Mouse (Mus musculus): Measurements from ENCODE around the gene Spem2.
"Not testable (repeated sequence)": the region's sequence is repeated elsewhere in the genome, so short reads cannot be mapped to it uniquely, and the experiment has no call there.

The Spem2 gene

DNA sequence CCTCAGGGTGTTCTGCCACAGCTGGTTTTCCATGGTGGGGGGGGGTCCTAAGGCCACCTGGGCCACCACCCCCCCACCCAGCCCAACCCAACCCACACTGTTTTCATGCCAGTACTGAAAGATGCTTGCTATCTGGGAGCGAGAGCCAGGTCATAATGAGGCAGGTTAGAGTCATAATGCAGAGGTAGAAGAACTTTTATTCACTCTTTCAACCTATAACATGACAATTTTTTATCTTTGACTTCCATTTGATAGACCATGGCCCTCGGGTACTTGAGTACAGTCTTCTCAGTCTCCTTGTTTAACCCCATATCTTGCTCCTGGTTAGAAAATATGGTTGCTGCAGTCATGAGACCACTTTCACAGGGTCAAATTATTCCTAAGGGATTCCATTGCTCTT is at the start of gene Spem2:
Spem2 (minus strand) TSS at position 101 of the 400 bp plus-strand sequence.
- in situ Hi-C loops (cut with MboI; ENCODE audit: low sequenced_read_pairs): no loop called here

DNA sequence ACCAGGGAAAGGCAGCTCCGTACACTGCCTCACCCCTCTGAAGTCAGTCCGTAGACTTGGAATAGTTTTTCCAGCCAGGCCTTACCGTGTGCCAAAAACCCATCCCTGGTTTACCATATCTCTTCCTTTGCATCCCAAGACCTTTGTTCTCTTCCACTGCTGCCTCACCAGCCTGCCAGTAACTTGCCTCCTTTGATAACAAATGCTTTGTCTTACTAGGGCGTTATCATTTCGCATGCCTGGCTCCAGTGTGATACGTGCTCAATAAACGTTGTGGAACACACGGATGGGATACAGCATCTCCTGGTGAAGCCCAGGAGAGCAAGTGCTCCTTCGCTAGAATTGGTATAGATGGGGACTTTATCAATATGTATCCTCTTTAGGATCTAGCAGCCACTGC is 49.1 kb upstream of the Spem2 start:
- in situ Hi-C loops (cut with MboI; ENCODE audit: low sequenced_read_pairs): no loop called here

DNA sequence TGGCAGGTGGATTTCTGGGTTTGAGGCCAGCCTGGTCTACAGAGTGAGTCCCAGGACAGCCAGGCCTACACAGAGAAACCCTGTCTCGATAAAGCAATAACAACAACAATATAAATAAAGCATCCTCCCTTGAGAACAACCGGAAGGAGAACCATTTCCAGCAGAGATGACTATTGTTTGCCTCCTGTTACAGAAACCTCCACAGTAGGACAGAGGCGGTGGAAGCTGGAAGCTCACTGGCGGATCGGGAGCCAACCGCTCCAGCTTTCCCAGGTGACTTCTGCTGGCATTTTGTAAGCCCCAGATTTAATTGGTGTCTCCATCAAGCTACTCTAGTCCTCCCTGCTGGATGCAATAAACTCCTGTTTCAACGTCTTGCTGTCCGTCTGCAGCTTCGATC is 47.3 kb upstream of the Spem2 start:
- in situ Hi-C loops (cut with MboI; ENCODE audit: low sequenced_read_pairs): no loop called here

DNA sequence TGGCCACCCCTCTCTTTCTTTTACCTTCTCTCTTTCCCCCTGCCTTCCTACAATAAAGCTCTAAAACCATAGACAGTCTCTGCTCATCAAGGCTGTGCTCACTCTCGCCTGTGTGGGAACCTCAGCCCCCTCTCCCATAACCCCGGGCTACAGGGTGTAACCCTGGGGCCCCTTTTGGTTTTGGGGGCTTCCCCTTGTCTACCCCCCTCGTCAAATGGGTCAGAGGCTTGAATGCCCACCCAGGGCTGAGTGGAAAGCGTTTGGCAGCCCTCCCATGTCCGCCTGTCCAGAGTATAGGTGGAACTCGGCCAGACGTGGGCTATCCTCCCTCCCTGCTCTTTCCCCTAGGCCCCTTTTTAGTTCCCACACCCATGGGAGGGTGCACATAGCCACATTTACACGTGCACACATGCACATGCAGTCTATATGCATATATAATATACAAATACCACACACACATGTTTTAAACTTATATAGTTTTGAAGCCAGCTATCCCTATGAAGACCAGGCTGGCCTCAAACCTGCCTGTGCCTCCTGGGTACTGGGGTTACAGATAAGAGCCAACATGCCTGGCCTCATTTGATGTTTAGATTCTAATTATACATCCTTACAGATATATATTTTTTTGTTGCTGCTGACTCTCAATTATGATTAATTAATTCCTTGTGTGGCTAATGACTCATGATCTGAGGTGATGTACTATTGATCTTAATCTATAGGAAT is 46.0 kb upstream of the Spem2 start:
- in situ Hi-C loops (cut with MboI; ENCODE audit: low sequenced_read_pairs): no loop called here

DNA sequence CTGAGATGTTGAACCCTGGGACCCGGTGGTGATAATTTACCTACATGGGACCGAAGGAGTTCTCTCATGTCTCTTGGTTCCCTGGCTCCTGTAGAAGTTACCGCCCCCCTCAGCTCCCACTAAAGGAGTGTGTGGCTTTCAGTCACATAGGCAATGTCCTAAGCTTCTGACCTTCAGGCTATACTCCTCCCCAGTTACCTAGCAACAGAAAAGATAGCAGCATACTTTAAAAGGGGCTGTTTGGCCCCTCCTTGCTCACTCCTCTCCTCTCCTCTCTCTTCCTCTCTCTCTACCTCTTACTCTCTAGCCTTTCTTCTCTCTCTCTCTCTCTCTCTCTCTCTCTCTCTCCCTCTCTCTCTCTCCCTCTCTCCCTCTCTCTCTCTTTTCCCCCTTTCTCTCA is 45.5 kb upstream of the Spem2 start:
- in situ Hi-C loops (cut with MboI; ENCODE audit: low sequenced_read_pairs): not testable (repeated sequence)

DNA sequence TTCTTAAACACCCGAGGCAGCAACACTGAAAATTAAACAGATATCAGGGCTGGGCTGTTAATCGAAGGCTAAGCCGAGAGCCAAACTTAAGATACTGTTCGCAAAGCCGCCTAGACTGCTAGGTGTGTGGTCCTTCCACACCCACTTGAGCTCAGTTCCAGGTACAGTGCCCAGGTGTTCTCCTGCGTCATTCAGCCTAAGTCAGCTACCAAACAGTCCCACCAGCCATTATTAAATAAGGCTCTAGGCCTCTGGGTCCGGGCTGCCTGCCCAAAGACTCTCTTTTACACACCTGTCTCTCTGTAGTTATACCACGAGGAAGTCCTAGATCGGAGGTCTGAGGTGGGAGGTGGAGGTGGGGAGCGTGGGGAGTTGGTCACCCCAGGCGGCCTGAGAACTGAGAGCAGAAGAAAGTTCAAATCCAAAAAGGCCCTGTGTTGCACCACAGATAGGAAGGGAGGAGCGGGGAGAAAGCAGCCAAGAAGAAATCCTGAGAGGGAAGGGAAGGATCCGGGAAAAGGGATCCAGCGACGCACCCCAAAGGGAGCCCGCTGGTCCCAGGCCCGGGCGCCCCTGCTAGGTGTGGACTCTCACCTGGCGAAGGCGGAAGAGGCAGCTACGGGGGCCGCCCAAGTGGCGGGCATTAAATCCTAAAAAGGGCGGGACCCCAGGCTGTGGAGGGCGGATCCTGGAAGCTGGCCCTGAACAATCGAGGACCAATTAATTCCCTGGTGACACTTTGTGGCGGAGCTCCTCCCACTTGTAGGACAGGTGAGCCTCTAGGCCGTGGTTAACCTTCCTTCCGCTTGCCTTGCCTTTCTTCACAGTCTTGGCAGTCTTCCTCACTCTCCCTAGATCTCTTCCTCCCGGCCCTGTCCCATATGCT is 40.1 kb upstream of the Spem2 start, which contains the start of gene Tnk1:
Tnk1 (minus strand) TSS at position 618 of the 886 bp plus-strand sequence.
- in situ Hi-C loops (cut with MboI; ENCODE audit: low sequenced_read_pairs): no loop called here

DNA sequence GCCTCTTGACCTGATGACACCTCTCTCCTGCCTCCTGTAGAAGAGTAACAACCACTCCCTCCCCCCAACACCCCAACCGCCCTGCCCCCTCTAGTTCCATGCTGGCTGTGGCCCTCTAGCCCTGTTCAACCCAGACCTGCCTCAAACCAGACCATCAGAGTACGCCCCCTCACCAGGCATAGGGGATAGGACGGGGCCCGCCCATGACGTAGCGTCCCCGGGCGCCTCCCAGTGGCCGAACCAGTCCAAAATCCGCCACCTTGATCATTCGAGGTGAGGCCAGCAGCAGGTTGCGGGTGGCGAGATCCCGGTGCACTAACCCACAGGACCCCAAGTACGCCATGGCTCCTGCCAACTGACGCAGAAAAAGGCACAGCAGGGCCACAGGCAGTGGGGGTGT is 37.1 kb upstream of the Spem2 start:
- in situ Hi-C loops (cut with MboI; ENCODE audit: low sequenced_read_pairs): no loop called here

DNA sequence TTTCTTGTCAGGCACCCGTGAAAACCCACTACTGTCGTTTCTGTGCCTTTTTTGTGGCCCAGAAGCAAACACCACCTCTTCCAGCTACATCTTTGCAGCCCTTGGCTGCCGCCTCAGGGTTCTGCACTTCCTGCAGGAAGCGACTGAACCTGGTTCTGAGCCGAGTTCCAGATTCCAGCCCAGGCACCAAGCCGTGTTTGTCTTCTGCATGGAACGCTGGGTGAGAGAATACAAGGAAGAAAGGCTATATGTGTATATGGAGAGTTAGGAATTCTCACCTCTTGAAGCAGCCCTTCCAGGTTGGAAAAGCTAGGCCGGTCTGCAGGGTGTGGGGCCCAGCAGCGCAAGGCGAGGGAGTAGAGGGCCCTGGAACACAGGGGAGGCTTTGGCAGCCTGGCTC is 36.4 kb upstream of the Spem2 start:
- in situ Hi-C loops (cut with MboI; ENCODE audit: low sequenced_read_pairs): no loop called here

DNA sequence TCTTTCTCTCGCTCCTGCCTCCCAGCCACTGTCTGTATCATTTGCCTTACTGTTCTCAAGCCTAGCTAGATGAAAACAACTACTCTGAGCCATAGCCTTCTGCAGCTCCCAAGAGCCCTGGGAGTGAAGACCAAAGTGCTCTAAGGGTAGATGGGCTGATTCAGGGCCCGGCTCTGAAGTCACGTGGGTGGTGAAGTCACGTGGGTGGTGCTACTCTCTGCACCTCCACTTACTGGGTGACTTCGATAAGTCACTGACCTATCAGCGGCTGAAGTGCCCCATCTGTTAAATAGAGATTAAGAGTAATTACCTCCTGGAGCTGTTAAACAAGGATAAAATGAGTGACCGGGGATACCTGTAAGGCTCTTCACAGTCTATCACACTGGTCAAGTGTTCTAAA is 35.7 kb upstream of the Spem2 start:
- in situ Hi-C loops (cut with MboI; ENCODE audit: low sequenced_read_pairs): no loop called here

DNA sequence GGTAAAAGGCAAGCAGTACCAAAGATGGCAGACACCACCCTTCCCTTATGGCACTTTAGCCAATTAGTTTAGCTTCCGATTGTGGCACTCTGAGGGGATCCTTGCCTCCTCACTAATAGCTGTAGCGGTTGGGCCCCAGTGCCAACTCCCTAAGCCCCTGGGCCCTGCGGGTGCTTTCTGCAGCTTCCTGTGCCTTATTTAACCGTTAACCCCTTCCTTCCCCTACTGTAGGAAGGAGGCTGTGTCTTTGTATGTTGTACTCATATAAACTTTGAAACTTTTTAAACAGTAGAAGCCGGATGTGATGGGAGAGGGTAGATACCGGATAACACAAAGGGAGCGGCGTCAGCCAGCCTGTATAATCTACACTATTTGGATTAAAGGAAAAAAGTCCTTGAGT is 32.5 kb upstream of the Spem2 start:
- in situ Hi-C loops (cut with MboI; ENCODE audit: low sequenced_read_pairs): no loop called here

DNA sequence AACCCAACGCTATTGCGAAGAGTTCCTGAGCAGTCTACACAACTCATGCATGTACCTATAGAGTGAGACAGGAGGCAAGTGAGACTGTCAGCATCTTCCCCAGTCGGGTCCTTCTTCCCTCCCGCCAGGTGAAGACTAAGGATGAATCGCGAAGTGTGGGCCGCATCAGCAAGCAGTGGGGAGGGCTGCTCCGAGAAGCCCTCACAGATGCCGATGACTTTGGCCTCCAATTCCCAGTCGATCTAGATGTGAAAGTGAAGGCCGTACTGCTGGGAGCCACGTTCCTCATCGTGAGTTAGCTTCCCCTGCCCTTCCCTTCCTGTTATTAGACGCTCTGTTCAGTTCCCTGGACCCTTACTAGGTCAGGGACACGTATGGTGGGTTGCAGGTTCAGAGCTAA is 31.6 kb upstream of the Spem2 start:
- in situ Hi-C loops (cut with MboI; ENCODE audit: low sequenced_read_pairs): no loop called here

DNA sequence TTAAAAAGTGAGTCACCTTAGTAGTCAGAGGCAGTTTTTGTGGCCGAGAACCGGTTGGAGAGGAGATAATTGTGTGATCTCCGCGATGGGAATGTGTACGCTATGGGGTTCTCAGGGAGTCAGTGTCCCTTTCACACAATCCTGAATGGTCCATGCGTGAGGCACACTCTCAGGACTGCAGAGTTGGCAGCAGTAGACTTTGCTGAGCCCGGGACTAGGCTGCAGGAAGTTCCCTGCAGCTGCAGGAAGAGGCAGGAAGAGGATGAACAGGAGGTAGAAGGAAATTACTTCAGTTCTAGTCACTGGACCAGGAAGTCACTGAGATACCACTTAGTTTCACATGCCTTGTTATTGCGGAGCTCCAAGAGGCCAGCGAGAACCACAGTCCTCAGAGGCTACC is 30.9 kb upstream of the Spem2 start:
- in situ Hi-C loops (cut with MboI; ENCODE audit: low sequenced_read_pairs): no loop called here

DNA sequence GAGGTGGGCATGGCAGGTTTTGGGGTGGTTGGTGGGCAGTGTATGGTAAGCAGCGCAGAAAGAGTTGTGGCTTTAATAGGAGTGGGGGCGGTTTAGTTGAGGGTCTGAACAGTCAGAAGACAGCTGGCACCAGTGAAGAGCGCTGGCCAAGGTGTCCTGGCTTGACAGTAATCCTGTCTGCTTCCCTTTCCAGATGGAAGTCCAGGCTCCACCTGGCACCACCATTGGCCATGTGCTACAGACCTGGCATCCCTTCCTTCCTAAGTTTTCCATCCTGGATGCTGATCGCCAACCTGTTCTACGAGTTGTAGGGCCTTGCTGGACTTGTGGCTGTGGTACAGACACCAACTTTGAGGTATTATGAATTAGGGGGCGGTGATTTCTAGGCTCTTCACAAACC is 29.8 kb upstream of the Spem2 start:
- in situ Hi-C loops (cut with MboI; ENCODE audit: low sequenced_read_pairs): no loop called here

DNA sequence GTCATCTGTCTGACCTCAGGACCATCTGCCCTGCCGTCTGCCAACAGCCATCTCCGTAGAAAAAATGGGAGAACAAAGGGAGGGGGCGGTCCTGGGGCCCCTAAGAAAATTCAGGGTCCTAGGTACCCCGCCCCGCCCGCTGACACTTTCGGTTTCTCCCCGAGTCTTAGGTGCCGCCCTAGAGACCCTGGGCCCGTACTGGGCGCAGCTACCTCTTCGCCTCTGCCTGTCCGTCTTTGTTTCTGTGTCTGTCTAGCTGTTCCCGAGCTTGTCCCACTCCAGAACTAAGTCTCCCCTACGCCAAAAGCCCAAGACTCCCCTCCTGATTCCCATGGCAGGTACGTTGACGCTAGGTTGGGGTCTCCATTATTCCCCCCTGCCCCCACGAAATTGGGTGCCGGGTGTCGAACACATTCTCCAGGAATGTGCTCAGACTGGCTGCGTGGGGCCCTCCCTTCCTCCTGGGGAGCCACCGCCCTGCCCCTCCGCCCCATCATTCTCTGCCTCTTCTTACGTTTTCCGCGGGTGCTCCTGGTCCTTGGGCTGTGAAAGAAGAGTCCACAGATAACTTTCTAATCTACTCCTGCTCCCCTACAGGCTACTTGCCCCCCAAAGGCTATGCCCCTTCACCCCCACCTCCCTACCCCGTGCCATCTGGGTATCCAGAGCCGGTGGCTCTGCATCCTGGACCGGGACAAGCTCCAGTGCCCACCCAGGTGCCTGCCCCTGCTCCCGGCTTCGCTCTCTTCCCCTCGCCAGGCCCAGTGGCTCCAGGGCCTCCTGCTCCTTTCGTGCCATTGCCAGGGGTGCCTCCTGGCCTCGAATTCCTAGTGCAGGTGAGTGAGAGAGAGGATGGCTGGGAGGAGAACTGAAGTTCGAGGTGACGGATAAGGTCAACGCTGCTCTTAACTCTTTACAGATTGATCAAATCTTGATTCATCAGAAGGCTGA is 28.7 kb upstream of the Spem2 start:
- in situ Hi-C loops (cut with MboI; ENCODE audit: low sequenced_read_pairs): no loop called here

DNA sequence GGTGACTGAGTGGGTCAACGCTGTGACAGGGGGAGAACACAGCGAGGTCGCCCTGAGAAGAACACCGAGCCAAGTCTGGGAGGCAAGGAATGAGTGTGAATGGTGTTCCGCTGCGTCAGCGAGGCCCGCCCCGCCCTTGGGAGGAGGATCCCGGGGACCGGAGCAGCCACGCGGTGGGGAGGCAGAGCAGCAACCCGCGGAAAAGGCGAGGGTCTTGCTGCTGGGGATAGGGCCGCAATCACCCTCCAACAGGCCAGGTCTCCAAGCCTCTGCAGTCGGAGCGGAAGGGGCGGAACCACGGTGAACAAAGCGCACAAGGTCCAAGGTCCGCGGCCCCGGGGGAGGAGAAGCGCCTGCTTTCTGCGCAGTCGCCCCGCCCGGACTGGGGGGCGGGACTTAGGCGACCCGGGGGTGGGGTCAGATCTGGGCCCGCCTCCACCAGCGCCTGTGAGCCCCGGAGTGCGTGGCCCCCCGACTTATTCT is 28.0 kb upstream of the Spem2 start, which contains the start of gene Plscr3:
Plscr3 (plus strand) TSS at position 179 of the 483 bp plus-strand sequence.
- in situ Hi-C loops (cut with MboI; ENCODE audit: low sequenced_read_pairs): no loop called here

DNA sequence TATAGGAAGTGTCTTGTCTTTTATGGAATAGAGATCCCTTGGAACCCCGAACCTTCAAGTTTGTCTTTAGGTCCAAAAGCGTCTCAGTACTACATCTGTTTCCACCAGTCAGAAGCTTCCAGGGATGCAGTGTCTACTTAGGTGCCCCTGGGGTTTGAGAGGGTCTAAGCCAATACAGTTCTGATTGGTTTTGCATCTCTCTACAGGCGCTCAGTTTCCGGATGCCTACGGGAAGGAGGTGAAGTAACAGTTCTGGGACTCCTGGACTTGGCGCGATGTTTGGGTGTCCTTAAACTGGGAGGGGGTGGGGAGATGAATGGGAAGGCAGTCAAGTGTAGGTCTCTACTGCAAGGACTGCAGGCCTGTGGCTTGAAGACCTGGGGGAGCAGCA is 20.4 kb upstream of the Spem2 start:
- in situ Hi-C loops (cut with MboI; ENCODE audit: low sequenced_read_pairs): no loop called here

DNA sequence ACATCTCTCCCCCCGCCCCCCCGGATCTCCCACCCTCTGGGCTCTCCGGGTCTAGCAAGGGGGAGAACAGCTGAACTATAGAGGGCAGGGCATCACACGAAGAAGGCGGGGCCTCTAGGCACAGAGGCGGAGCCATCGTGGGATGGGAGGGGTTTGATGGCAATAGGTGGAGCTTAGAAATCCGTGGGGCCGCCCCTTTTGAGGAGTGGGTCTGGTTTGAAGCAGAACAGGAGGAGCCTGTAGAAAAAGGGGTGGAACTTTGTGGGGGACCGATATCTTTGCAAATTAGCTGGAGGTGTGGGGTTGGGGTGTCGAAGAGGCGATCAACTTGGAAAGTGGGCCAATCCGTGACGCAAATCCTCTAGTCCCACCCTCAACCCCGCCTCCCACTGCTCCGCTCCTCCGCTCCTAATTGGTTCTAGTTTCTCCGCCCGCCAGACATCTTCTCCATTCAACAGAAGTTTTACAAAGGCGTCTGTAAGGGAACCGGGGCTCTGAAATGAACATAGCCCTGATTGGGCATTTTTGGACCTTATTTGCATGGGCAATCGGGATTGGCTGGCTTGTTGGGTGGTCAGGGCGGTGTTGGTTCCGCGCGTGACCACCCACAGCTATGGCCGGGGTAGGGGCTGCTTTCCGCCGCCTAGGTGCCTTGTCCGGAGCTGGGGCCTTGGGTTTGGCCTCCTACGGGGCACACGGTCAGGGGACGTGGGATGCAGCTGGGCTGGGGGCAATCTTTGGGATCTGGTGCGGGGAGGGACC is 19.9 kb upstream of the Spem2 start, which contains the start of gene Tmem256:
Tmem256 (plus strand) TSS at position 563 of the 762 bp plus-strand sequence.
- in situ Hi-C loops (cut with MboI; ENCODE audit: low sequenced_read_pairs): no loop called here

DNA sequence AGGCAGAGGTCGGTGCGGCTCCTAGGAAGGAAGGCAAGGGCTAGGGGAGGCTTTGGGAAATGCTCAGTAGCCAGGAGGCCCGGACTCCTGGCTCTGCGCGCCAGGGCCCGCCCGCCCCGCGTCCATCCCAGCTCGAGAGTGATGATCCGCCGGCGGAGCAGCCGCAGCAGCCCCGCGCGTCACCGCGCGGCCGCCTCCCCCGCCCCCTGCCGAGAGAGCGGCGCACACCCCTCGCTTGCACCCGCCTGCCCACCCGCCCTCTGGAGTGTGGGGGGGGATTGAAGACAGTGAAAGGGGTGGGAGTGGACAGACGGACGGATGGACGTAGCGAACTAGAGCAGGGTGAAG is 19.3 kb upstream of the Spem2 start, which contains the start of gene Nlgn2:
Nlgn2 (minus strand) TSS at position 181 of the 348 bp plus-strand sequence.
- in situ Hi-C loops (cut with MboI; ENCODE audit: low sequenced_read_pairs): no loop called here

DNA sequence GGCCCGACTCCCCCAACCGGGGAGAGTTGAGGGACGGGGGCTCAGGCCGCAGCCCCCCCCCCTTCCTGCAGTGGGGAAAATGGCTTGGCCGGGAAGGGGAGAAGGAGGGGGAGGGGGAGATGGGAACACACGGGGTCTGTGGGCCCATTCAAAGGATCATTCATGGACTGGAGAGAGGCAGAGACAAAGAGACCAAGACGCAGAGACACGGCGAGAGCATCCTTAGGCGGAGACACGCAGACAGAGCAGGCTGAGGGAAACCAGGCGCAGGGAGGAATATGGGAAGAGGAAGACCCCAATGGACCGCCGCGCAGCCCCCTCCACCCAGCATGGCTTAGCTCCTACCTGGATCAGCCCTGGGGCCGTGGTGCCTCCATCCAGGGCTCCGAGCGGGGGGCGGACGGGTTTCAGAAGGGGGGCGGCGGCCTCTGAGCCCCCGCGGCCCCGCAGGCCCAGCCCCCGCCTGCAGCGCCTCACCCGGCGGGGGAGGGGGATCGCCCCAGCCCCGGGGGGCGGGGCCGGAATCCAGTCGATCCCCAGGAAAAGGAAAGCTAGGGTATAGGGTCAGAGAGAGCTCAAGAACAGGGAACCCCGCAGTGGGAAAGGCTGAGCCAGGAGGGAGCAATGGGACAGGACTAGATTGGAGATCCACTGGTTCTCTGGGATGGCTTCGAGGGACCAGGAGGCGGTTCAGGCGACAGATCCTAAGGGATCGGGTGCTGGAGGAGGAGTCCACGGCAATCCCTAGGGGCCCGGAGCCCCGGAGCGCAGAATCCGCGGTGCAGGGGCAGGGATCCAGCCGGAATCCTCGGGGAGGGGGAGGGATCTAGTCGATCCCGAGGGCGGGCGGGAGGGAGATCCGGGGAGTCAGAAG is 18.7 kb upstream of the Spem2 start:
- in situ Hi-C loops (cut with MboI; ENCODE audit: low sequenced_read_pairs): no loop called here

All from CH12F3 (cell line).